Mouse (Mus musculus): ENCODE results near the gene Insc.
"Not testable (repeated sequence)": the region's sequence is repeated elsewhere in the genome, so short reads cannot be mapped to it uniquely, and the experiment has no call there.

GRCm38 (mm10) chr7:114731700-114732099 lies 11.8 kb upstream of the Insc start:
- TF ChIP-seq EP300 (IDR thresholded peaks at IDR 0.05; ENCODE audit: low read depth), result not testable (repeated sequence)
- peak; percentile 56 for TF ChIP-seq CTCF (IDR thresholded peaks at IDR 0.05; ENCODE audit: low read depth)
